Mouse (Mus musculus) hindbrain, embryonic 14.5 days (tissue): ENCODE results near the gene Kmt2e. TPM values are rescaled to one million over a fixed set of nuclear protein-coding genes. Genes with fewer than 3 reads are reported as not detected.
"Not testable (repeated sequence)": the region's sequence is repeated elsewhere in the genome, so short reads cannot be mapped to it uniquely, and the experiment has no call there.

ENCODE experiments used
- ATAC-seq: fragments of 200-750 bp; cut with Nextera tagmentation; 2 replicates; pipeline ENCODE4 v1.8.0; 2017; ENCODE audit warnings: moderate number of reproducible peaks, mild to moderate bottlenecking, moderate TSS enrichment, moderate library complexity; ENCODE audit not compliant: low FRiP score
- DNase-seq: peaks from one replicate; pipeline ENCODE4 v3.0.0-alpha.2; 2015; ENCODE audit warnings: low spot score
- H3K27ac ChIP-seq: fragments of 300-500 bp; sonication (generic); 2 replicates; pipeline ENCODE4 v1.5.1; 2014; ENCODE audit warnings: mild to moderate bottlenecking, moderate library complexity
- H3K27me3 ChIP-seq: fragments of 300-500 bp; sonication (generic); 2 replicates; pipeline ENCODE4 v1.6.1; 2014; ENCODE audit warnings: mild to moderate bottlenecking, low read length, mixed read lengths; ENCODE audit not compliant: control insufficient read depth, insufficient read depth
- H3K36me3 ChIP-seq: fragments of 300-500 bp; sonication (generic); replicated peaks from 2 replicates; pipeline ENCODE4 v1.6.1; 2014; ENCODE audit not compliant: control insufficient read depth, insufficient read depth
- H3K4me1 ChIP-seq: fragments of 300-500 bp; sonication (generic); replicated peaks from 2 replicates; pipeline ENCODE4 v1.6.1; 2014; ENCODE audit warnings: antibody characterized with exemption, low read length, mixed read lengths; ENCODE audit not compliant: control insufficient read depth, insufficient read depth
- H3K4me2 ChIP-seq: fragments of 300-500 bp; sonication (generic); replicated peaks from 2 replicates; pipeline ENCODE4 v1.6.1; 2014; ENCODE audit warnings: mild to moderate bottlenecking, moderate library complexity
- H3K4me3 ChIP-seq: fragments of 300-500 bp; sonication (generic); replicated peaks from 2 replicates; pipeline ENCODE4 v1.5.1; 2014; ENCODE audit warnings: mild to moderate bottlenecking, low read length
- H3K9ac ChIP-seq: fragments of 300-500 bp; sonication (generic); 2 replicates; pipeline ENCODE4 v1.6.1; 2014
- H3K9me3 ChIP-seq: fragments of 300-500 bp; sonication (generic); 2 replicates; pipeline ENCODE4 v1.6.1; 2016; ENCODE audit warnings: low read length; ENCODE audit not compliant: control insufficient read depth
- WGBS: fragments of 180-500 bp; shearing (Covaris S2); extraction: QIAGEN DNeasy Blood & Tissue Kit; methylation state at CpG from one replicate; pipeline ENCODE4 v1.1.7; 2014; 5-methylcytosine and 5-hydroxymethylcytosine counted together
- polyA plus RNA-seq: library from polyadenylated mRNA; unstranded; fragments of >200 nt; fragmentation: Nextera tagmentation; extraction: Ambion mirVana; gene quantifications from 2 replicates; pipeline ENCODE4 v1.2.1, GENCODE M21; 2014

Kmt2e gene
- polyA plus RNA-seq, 1 experiment from 2014 or later = 128 TPM

- DNase-seq = peak; percentile 63
These were observed 1.4 kb downstream of the Kmt2e start for GRCm38 (mm10) chr5:23435482-23436125.

DNA sequence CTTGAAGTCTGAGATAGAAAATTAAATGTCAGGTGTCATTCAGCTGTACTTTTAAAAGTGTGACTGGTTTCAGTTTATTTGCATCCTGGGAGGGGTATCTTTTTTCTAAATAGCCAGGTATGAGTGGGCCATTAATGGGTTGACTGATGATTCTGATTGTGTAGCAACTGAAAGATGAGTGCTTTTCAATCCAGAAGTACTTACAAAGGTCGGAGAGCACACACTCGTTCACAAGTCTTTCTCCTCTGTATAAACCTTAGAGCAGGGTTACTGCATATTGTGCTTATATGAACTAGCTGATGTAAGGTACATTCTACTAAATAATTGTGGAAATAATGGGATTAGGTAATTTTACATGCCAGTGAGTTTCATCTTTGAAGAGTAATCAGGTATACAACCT is 2.5 kb downstream of the Kmt2e start:
- WGBS = 6% methylated on average over 2 of the region's 2 CpGs
- peak overlapping the region; percentile 99 for H3K9ac ChIP-seq
- no peak for ATAC-seq
- DNase-seq = no peak
- H3K9me3 ChIP-seq = no peaks in the 10 kb centered on the region
- peak overlapping the region; percentile 98 for H3K4me3 ChIP-seq
- H3K27ac ChIP-seq = peak overlapping the region; percentile 29; the same call in 1 of the 2 replicates
- H3K4me2 ChIP-seq = peak overlapping the region; percentile 96
- H3K27me3 ChIP-seq = no peaks in the 10 kb centered on the region
- peaks cover 24% of the 10 kb centered on the region for H3K4me1 ChIP-seq
- no peaks in the 10 kb centered on the region for H3K36me3 ChIP-seq

More at GRCm38 (mm10) chr5:23435482-23436125, 1.4 kb downstream of the Kmt2e start:
- ATAC-seq = no peak
- Histone ChIP-seq H3K36me3 (no peaks in the 10 kb centered on the region), H3K4me3 (peak overlapping the region; percentile 98), H3K4me2 (peak overlapping the region; percentile 96), H3K4me1 (peaks cover 21% of the 10 kb centered on the region), H3K9ac (peak overlapping the region; percentile 99), H3K27ac (peak overlapping the region; percentile 100), H3K9me3 (no peaks in the 10 kb centered on the region), H3K27me3 (no peaks in the 10 kb centered on the region)
- WGBS = 0% methylated on average over 13 of the region's 13 CpGs

GRCm38 (mm10) chr5:23439857-23440256 is 5.6 kb downstream of the Kmt2e start:
- Histone ChIP-seq H3K9me3 (no peaks in the 10 kb centered on the region), H3K27ac (no peak overlapping the region), H3K4me3 (no peak overlapping the region), H3K4me2 (peak overlapping the region; percentile 40), H3K36me3 (no peaks in the 10 kb centered on the region), H3K27me3 (no peaks in the 10 kb centered on the region), H3K9ac (no peak overlapping the region), H3K4me1 (peaks cover 38% of the 10 kb centered on the region)
- DNase-seq (no peak), ATAC-seq (no peak)
- 84% methylated on average over 3 of the region's 3 CpGs for WGBS

GRCm38 (mm10) chr5:23440572-23440971 is 6.3 kb downstream of the Kmt2e start:
- H3K4me1 ChIP-seq = peaks cover 44% of the 10 kb centered on the region
- ATAC-seq = no peak
- H3K36me3 ChIP-seq = no peaks in the 10 kb centered on the region

GRCm38 (mm10) chr5:23441916-23442315 is 7.7 kb downstream of the Kmt2e start:
- no peak overlapping the region for H3K4me3 ChIP-seq
- no peaks in the 10 kb centered on the region for H3K36me3 ChIP-seq
- peaks cover 44% of the 10 kb centered on the region for H3K4me1 ChIP-seq
- H3K9me3 ChIP-seq = no peaks in the 10 kb centered on the region
- H3K27me3 ChIP-seq = no peaks in the 10 kb centered on the region
- 97% methylated on average over 1 of the region's 1 CpGs for WGBS
- no peak for ATAC-seq
- no peak overlapping the region for H3K4me2 ChIP-seq
- no peak overlapping the region for H3K9ac ChIP-seq
- no peak for DNase-seq
- H3K27ac ChIP-seq = no peak overlapping the region

More at GRCm38 (mm10) chr5:23440572-23440971, 6.3 kb downstream of the Kmt2e start:
- no peak overlapping the region for H3K4me3 ChIP-seq
- no peak for DNase-seq
- no peak overlapping the region for H3K9ac ChIP-seq
- no peak overlapping the region for H3K27ac ChIP-seq
- H3K27me3 ChIP-seq = no peaks in the 10 kb centered on the region
- H3K9me3 ChIP-seq = no peaks in the 10 kb centered on the region
- H3K4me2 ChIP-seq = no peak overlapping the region; the same call in 1 of the 2 replicates

- Histone ChIP-seq H3K27me3 (no peaks in the 10 kb centered on the region), H3K4me3 (no peak overlapping the region), H3K9me3 (no peaks in the 10 kb centered on the region), H3K4me1 (peaks cover 34% of the 10 kb centered on the region), H3K36me3 (no peaks in the 10 kb centered on the region), H3K27ac (no peak overlapping the region), H3K4me2 (no peak overlapping the region), H3K9ac (no peak overlapping the region)
- 91% methylated on average over 4 of the region's 4 CpGs for whole genome bisulfite sequencing
- DNase-seq = no peak
- ATAC-seq = no peak
These were observed 10.2 kb downstream of the Kmt2e start for GRCm38 (mm10) chr5:23444411-23444810.

- not testable (repeated sequence) for H3K9me3 ChIP-seq, H3K4me2 ChIP-seq, ATAC-seq, DNase-seq, H3K4me1 ChIP-seq, H3K9ac ChIP-seq, H3K27me3 ChIP-seq, H3K4me3 ChIP-seq, H3K27ac ChIP-seq
- peaks cover 46% of the 10 kb centered on the region for H3K36me3 ChIP-seq
- 78% methylated on average over 2 of the region's 2 CpGs for WGBS
These were observed 19.3 kb downstream of the Kmt2e start for GRCm38 (mm10) chr5:23453561-23453960.

DNA sequence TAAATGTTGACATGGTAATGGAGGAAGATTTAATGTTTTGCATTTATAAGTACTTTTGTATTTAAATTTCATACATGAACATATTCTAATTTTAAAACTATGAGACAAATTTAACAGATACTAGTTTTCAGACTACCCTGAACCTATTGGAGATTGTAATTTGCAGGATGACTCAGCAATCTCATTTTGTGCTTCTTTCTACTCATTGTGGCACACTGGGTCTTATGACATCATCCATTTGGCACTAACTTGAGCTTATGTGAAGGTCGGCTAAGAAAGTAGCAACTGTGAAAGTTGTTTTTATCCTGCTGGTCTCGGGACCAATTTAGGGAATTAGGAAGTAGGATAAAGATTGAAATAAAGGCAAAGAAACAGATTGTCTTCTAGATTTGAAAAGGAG is 27.4 kb downstream of the Kmt2e start:
- DNase-seq (no peak), ATAC-seq (no peak)
- no peak overlapping the region for H3K9ac ChIP-seq
- 61% methylated on average over 2 of the region's 2 CpGs for WGBS
- peaks cover 50% of the 10 kb centered on the region for H3K36me3 ChIP-seq
- no peaks in the 10 kb centered on the region for H3K27me3 ChIP-seq
- no peaks in the 10 kb centered on the region for H3K9me3 ChIP-seq
- H3K4me2 ChIP-seq = no peak overlapping the region
- H3K27ac ChIP-seq = no peak overlapping the region
- 0 out of 2 replicates have a peak, but pooled peaks cover 11% of the 10 kb centered on the region for H3K4me1 ChIP-seq
- H3K4me3 ChIP-seq = no peak overlapping the region

DNA sequence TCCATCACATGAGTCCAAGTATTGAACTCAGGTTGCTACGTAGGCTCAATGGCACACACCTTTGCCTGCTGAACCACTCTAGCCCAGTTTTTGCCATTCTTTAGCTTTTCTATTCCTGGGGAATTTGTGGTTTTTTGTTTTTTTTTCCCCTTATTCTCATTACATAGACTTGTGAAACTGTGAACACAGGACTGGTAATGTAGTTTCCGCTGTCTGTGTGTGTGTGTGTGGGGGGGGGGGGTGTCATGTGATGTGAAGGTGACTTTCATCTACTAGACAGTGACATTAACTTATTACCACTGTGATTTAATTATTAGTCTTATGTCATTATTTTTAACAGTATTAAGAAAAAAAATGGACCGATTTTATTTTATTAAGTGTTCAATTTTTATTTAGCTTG is 30.0 kb downstream of the Kmt2e start:
- Histone ChIP-seq H3K27ac (no peak overlapping the region), H3K36me3 (peaks cover 59% of the 10 kb centered on the region), H3K27me3 (no peaks in the 10 kb centered on the region), H3K9me3 (no peaks in the 10 kb centered on the region), H3K4me1 (no peaks in the 10 kb centered on the region), H3K4me3 (no peak overlapping the region), H3K4me2 (no peak overlapping the region), H3K9ac (no peak overlapping the region)
- DNase-seq = no peak
- no peak for ATAC-seq
- 90% methylated on average over 3 of the region's 3 CpGs for WGBS

DNA sequence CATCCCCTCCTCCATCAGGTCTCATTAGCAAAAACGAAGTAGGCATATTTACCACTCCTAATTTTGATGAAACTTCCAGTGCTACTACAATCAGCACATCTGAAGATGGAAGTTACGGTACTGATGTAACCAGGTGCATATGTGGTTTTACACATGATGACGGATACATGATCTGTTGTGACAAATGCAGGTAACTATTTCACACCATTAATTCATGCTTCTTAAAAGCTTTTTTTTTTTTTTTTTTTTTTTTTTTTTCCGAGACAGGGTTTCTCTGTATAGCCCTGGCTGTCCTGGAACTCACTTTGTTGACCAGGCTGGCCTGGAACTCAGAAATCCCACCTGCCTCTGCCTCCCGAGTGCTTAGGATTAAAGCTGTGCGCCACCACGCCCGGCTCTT is 30.5 kb downstream of the Kmt2e start:
- Histone ChIP-seq H3K4me3 (no peak overlapping the region), H3K27ac (no peak overlapping the region), H3K36me3 (peaks cover 59% of the 10 kb centered on the region), H3K9me3 (no peaks in the 10 kb centered on the region), H3K27me3 (no peaks in the 10 kb centered on the region), H3K4me2 (no peak overlapping the region), H3K9ac (no peak overlapping the region), H3K4me1 (no peaks in the 10 kb centered on the region)
- WGBS = 95% methylated on average over 8 of the region's 8 CpGs
- DNase-seq = no peak
- ATAC-seq = no peak
